Mouse (Mus musculus): Measurements from ENCODE around the gene Pnma3. TPM values are rescaled to one million over a fixed set of nuclear protein-coding genes. Genes with fewer than 3 reads are reported as not detected.

The Pnma3 gene
- 0.18 TPM in 1 of 2 replicates, not detected in the other for polyA plus RNA-seq (2012; rRNA removed; ENCODE audit: low replicate concordance)

DNA sequence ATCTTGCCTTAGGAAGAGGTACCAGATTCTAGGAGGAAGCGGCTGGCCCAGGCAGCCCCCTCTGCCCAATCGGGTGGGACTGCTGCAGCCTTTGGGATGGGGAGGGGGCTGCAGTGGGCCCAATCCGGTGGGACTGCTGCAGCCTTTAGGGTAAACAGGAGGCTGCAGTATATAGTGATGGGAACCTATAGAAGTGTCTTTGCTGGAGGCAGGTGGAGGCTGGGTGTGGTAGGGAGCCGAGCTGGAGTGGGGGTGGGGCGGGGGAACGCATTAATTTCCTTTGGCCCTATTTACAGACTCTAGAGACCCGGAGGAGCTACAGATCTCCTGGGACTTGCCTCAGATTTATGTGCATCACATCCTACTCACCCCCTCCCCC is at the start of gene Pnma3:
TSS of gene Pnma3 (plus strand) at position 373 of the 379 bp plus-strand sequence.

DNA sequence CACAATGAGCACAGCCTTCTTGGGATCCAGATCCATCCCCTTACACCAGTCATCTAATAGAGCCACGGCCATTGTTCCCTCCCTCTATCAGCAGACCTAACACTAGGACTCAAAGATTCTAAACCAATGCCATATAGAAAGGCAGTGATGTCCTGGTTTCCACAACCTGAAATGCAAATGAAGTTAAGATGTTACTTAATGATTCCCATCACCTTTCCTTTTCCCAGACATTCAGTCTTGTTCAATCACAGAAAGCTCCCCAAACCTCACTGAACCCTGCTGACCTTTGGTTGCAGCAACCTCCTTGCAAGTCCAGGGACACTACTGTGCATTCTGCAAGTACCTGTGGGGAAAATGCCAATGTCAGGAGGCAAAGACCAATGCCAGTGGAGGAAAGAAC is 27.6 kb upstream of the Pnma3 start, which contains the start of gene Pnma5:
TSS of gene Pnma5 (minus strand) at position 101 of the 400 bp plus-strand sequence.

DNA sequence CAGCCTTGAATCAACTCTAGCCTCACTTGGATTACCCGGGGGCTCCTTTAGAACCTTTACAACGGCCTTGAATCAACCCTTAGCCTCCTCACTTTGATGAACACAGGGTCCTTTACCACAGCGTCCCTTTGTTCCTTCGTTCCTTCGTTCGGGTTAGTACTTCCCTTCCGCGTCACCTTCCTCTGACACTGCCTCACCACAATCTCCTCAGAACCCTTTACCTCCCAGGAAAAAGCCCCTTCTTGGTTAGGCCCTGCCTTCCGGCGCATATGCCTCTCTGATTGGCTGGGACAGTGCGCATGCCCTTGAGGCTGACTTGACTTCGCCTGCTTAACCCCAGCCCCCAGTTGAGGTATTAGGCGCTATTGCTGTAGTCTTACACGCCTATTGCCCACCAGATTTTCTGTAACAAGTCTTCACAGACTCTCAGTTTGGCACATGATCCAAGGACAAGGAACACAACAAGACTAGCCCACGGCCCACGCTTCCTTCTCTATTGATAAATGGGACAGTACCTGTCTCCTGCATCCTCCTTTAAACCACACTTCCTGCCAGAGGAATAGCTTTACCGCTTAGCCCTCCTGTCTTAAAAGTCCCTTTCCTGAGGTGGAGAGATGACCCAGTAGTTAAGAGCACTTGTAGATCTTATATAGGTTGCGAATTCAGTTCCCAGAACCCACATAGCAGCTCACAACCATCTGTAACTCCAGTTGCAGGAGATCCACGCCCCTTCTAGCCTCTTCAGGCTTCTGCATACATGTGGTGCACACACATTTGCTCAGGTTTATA is 17.9 kb downstream of the Pnma3 start, which contains the start of gene Xlr4a:
TSS of gene Xlr4a (minus strand) at position 212 of the 789 bp plus-strand sequence.

DNA sequence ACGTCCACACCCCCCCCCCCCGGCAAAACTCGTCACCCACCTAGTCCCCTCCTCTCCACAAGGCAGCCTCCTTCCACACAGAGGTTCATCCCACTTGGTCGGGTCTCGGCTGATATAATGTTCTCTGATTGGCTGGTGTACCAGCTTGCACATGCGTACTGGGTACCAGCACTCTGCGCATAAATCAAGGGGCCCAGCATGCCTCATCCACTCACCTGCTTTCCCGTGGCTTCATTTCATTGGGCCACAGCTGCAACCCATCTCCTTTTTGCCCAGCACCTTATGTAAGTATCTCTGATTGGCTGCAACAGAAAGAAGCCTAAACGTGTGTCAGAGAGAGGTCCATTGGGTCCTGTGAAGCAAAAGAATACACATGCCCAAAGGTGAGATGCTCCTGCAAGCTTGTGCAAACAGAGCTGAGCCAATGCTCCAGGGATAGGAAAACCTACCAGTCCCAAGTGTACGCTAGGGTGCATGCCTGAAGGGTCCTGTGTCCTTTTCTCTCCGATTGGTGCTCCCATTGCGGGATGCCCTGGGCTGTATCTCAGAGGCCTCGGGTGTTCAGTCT is 32.4 kb downstream of the Pnma3 start, which contains the start of gene Xlr3a:
TSS of gene Xlr3a (minus strand) at position 155 of the 568 bp plus-strand sequence.

DNA sequence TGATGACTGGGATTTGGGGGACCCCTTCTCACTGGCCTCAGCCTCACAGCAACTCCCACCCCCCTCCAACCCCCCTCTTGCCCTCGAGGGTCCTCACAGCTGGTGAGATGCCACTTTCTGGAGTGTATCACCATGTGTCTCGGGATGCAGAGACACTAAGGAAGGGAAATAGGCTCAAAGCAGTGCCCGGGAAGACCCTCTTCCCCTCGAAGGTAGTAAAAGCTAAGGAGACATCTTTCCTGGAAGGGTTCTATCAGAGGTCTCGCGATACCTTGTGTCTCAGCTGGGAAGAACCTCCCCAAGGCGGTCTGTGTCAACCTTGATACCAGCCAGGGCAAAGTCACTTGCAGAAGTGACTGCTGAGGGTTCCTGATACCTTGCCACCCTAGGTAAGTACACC is 52.2 kb downstream of the Pnma3 start, which contains the start of gene Gm14685:
TSS of gene Gm14685 (plus strand) at position 301 of the 400 bp plus-strand sequence.

Other genes with a start within 250 kb of the Pnma3 start
- 0.19 and 0.24 TPM in 2 replicates for gene Gabrq, start 239.6 kb upstream of the Pnma3 start, polyA plus RNA-seq (2012; rRNA removed; ENCODE audit: low replicate concordance)
- 8.2 and 9.6 TPM in 2 replicates for gene Cetn2, start 146.4 kb upstream of the Pnma3 start, polyA plus RNA-seq (2012; rRNA removed; ENCODE audit: low replicate concordance)
- gene Nsdhl, start 146.2 kb upstream of the Pnma3 start, polyA plus RNA-seq (2012; rRNA removed; ENCODE audit: low replicate concordance): 33.8 and 55.0 TPM in 2 replicates
- gene Zfp185, start 77.4 kb upstream of the Pnma3 start, polyA plus RNA-seq (2012; rRNA removed; ENCODE audit: low replicate concordance): 7.2 and 18.0 TPM in 2 replicates
- gene Pnma5, start 27.7 kb upstream of the Pnma3 start, polyA plus RNA-seq (2012; rRNA removed; ENCODE audit: low replicate concordance): not detected in 2 replicates
- 0.17 TPM in 1 of 2 replicates, not detected in the other for gene Xlr4a, start 17.7 kb downstream of the Pnma3 start, polyA plus RNA-seq (2012; rRNA removed; ENCODE audit: low replicate concordance)
- gene Xlr3a, start 32.3 kb downstream of the Pnma3 start, polyA plus RNA-seq (2012; rRNA removed; ENCODE audit: low replicate concordance): 0.40 and 1.2 TPM in 2 replicates
- 0.08 and 0.09 TPM in 2 replicates for gene Gm14685, start 52.3 kb downstream of the Pnma3 start, polyA plus RNA-seq (2012; rRNA removed; ENCODE audit: low replicate concordance)
- not detected in 2 replicates for gene Xlr5b, start 84.0 kb downstream of the Pnma3 start, polyA plus RNA-seq (2012; rRNA removed; ENCODE audit: low replicate concordance)
- not detected in 2 replicates for gene DXBay18, start 84.7 kb downstream of the Pnma3 start, polyA plus RNA-seq (2012; rRNA removed; ENCODE audit: low replicate concordance)
- gene Spin2d, start 112.2 kb downstream of the Pnma3 start, polyA plus RNA-seq (2012; rRNA removed; ENCODE audit: low replicate concordance): not detected in 2 replicates
- gene Xlr3b, start 127.4 kb downstream of the Pnma3 start, polyA plus RNA-seq (2012; rRNA removed; ENCODE audit: low replicate concordance): 0.82 and 4.4 TPM in 2 replicates
- gene Xlr4b, start 149.5 kb downstream of the Pnma3 start, polyA plus RNA-seq (2012; rRNA removed; ENCODE audit: low replicate concordance): 0.48 and 1.5 TPM in 2 replicates
- gene F8a, start 163.5 kb downstream of the Pnma3 start, polyA plus RNA-seq (2012; rRNA removed; ENCODE audit: low replicate concordance): 7.5 and 8.9 TPM in 2 replicates
- 0.40 TPM in 1 of 2 replicates, not detected in the other for gene Xlr4c, start 178.3 kb downstream of the Pnma3 start, polyA plus RNA-seq (2012; rRNA removed; ENCODE audit: low replicate concordance)
- 0.13 and 0.29 TPM in 2 replicates for gene Xlr3c, start 200.6 kb downstream of the Pnma3 start, polyA plus RNA-seq (2012; rRNA removed; ENCODE audit: low replicate concordance)
- not detected in 2 replicates for gene Xlr5a, start 228.2 kb downstream of the Pnma3 start, polyA plus RNA-seq (2012; rRNA removed; ENCODE audit: low replicate concordance)
- not detected in 2 replicates for gene Xlr5c, start 228.2 kb downstream of the Pnma3 start, polyA plus RNA-seq (2012; rRNA removed; ENCODE audit: low replicate concordance)